Mouse (Mus musculus) erythroblast, embryonic 14.5 days (primary cell): ENCODE data around the gene Rab31. TPM values are rescaled to one million over a fixed set of nuclear protein-coding genes. Genes with fewer than 3 reads are reported as not detected.

Source experiments
- H3K27me3 ChIP-seq: 2 replicates; pipeline ENCODE4 v1.6.1; 2012; ENCODE audit warnings: inconsistent platforms; ENCODE audit not compliant: control insufficient read depth
- H3K36me3 ChIP-seq: 2 replicates; pipeline ENCODE4 v1.6.1; 2012; ENCODE audit warnings: mild to moderate bottlenecking, inconsistent platforms; ENCODE audit not compliant: control insufficient read depth
- H3K4me1 ChIP-seq: 2 replicates; pipeline ENCODE4 v1.6.1; 2012; ENCODE audit warnings: inconsistent platforms; ENCODE audit not compliant: control insufficient read depth
- H3K4me3 ChIP-seq: replicated peaks from 2 replicates; pipeline ENCODE3; 2012; ENCODE audit warnings: moderate library complexity, mild to moderate bottlenecking, inconsistent platforms
- H3K9me3 ChIP-seq: 2 replicates; pipeline ENCODE4 v1.6.1; 2012; ENCODE audit warnings: low read length, inconsistent platforms, mixed read lengths; ENCODE audit not compliant: control insufficient read depth
- GATA1 ChIP-seq: IDR thresholded peaks from 2 replicates; pipeline ENCODE4 v1.6.1; 2012; ENCODE audit warnings: low read length, inconsistent platforms, mixed read lengths
- TAL1 ChIP-seq: IDR thresholded peaks from 3 replicates; pipeline ENCODE4 v1.6.1; 2012; ENCODE audit warnings: low read length, inconsistent platforms, mixed read lengths
- polyA plus RNA-seq: library from polyadenylated mRNA; stranded (reverse); fragments of >175 nt; gene quantifications from 2 replicates; pipeline ENCODE4 v1.2.3, GENCODE M21; 2012

The Rab31 gene
- polyA plus RNA-seq, 1 experiment = not detected

- Histone ChIP-seq H3K36me3 (peaks cover 14% of the 10 kb centered on the region), H3K9me3 (no peaks in the 10 kb centered on the region), H3K27me3 (no peaks in the 10 kb centered on the region), H3K4me3 (no peak overlapping the region), H3K4me1 (peaks cover 11% of the 10 kb centered on the region)
- TF ChIP-seq GATA1 (no peak), TAL1 (no peak)
Observed at GRCm38 (mm10) chr17:65798446-65798845, 25.9 kb upstream of the Rab31 start.

- H3K27me3 ChIP-seq = no peaks in the 10 kb centered on the region
Observed at GRCm38 (mm10) chr17:65796056-65796455, 23.5 kb upstream of the Rab31 start.

GRCm38 (mm10) chr17:65794096-65794850 lies 21.7 kb upstream of the Rab31 start:
- Histone ChIP-seq H3K27me3 (no peaks in the 10 kb centered on the region), H3K4me1 (peaks cover 2% of the 10 kb centered on the region)

More at GRCm38 (mm10) chr17:65796056-65796455, 23.5 kb upstream of the Rab31 start:
- Histone ChIP-seq H3K9me3 (no peaks in the 10 kb centered on the region), H3K4me3 (no peak overlapping the region), H3K4me1 (peaks cover 11% of the 10 kb centered on the region), H3K36me3 (peaks cover 8% of the 10 kb centered on the region)
- no peak for TF ChIP-seq TAL1
- no peak for TF ChIP-seq GATA1

GRCm38 (mm10) chr17:65793307-65793930 lies 20.9 kb upstream of the Rab31 start:
- no peaks in the 10 kb centered on the region for H3K9me3 ChIP-seq
- TF ChIP-seq GATA1 (no peak), TAL1 (no peak)
- H3K4me1 ChIP-seq = no peaks in the 10 kb centered on the region; the same call in 1 of the 2 replicates
- no peaks in the 10 kb centered on the region for H3K27me3 ChIP-seq
- H3K36me3 ChIP-seq = peaks cover 10% of the 10 kb centered on the region; the same call in 1 of the 2 replicates
- H3K4me3 ChIP-seq = no peak overlapping the region

More at GRCm38 (mm10) chr17:65794096-65794850, 21.7 kb upstream of the Rab31 start:
- Histone ChIP-seq H3K36me3 (peaks cover 10% of the 10 kb centered on the region; the same call in 1 of the 2 replicates), H3K9me3 (no peaks in the 10 kb centered on the region), H3K4me3 (no peak overlapping the region)
- TF ChIP-seq GATA1 (no peak), TAL1 (no peak)

DNA sequence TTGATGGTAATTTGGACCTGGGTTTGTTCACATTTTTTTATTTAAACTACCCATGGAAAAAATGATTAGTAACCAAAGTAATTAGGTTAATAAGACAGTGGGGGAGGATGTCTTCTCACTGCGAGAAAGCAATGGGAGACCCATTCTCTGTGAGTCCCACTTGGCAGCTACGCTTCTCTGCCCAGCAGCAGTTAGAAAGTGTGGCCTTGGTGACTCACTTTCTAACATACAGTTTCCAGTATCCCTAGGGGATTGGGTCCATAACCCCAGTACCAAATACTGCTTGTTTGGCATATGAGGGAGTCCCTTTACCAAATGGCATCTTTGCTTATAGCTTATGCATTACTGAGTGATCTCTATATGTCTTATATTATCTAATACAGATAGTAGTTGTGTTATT lies 18.6 kb upstream of the Rab31 start:
- no peak overlapping the region for H3K4me3 ChIP-seq
- peaks cover 7% of the 10 kb centered on the region for H3K4me1 ChIP-seq
- peaks cover 16% of the 10 kb centered on the region for H3K36me3 ChIP-seq
- no peaks in the 10 kb centered on the region for H3K27me3 ChIP-seq
- no peak for TF ChIP-seq TAL1
- TF ChIP-seq GATA1 = no peak
- no peaks in the 10 kb centered on the region for H3K9me3 ChIP-seq

DNA sequence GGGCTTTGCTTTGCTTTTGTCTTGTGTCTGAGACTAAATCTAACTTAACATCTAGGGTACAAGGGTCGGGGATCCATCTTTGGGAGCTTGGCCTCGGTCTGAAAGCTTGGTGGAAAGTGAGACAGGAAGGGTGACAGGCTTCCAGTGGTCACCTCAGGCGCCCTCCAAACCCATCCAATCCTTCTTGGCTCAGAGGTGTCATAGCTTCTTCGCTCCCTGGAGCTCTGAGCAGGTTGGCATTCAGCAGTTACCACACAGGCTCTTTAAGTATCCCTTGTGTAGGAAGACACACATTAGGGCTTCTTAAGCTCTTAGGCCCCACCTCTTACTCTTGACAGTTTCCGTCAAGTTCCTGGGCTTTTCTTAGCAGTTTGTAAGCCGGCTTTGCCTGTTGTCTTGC lies 17.0 kb upstream of the Rab31 start:
- no peaks in the 10 kb centered on the region for H3K27me3 ChIP-seq
- no peak overlapping the region for H3K4me3 ChIP-seq
- peaks cover 18% of the 10 kb centered on the region for H3K36me3 ChIP-seq
- no peaks in the 10 kb centered on the region for H3K9me3 ChIP-seq
- peaks cover 12% of the 10 kb centered on the region for H3K4me1 ChIP-seq
- no peak for TF ChIP-seq GATA1
- no peak for TF ChIP-seq TAL1

- Histone ChIP-seq H3K36me3 (peaks cover 15% of the 10 kb centered on the region), H3K4me3 (no peak overlapping the region), H3K4me1 (peaks cover 20% of the 10 kb centered on the region), H3K27me3 (no peaks in the 10 kb centered on the region), H3K9me3 (no peaks in the 10 kb centered on the region)
- TF ChIP-seq TAL1 = no peak
- TF ChIP-seq GATA1 = no peak
Observed at GRCm38 (mm10) chr17:65788542-65789291, 16.2 kb upstream of the Rab31 start.

GRCm38 (mm10) chr17:65787261-65787660 lies 14.7 kb upstream of the Rab31 start:
- Histone ChIP-seq H3K4me3 (no peak overlapping the region), H3K36me3 (peaks cover 15% of the 10 kb centered on the region), H3K9me3 (no peaks in the 10 kb centered on the region), H3K27me3 (peaks cover 7% of the 10 kb centered on the region), H3K4me1 (peaks cover 29% of the 10 kb centered on the region)
- TF ChIP-seq TAL1 (no peak), GATA1 (no peak)

GRCm38 (mm10) chr17:65786225-65786624 lies 13.7 kb upstream of the Rab31 start:
- Histone ChIP-seq H3K4me1 (peaks cover 34% of the 10 kb centered on the region), H3K9me3 (no peaks in the 10 kb centered on the region), H3K27me3 (peaks cover 15% of the 10 kb centered on the region), H3K4me3 (no peak overlapping the region), H3K36me3 (peaks cover 15% of the 10 kb centered on the region)
- TF ChIP-seq GATA1 (no peak), TAL1 (no peak)
